Mouse (Mus musculus): ENCODE data around the gene Arnt2. TPM values are rescaled to one million over a fixed set of nuclear protein-coding genes. Genes with fewer than 3 reads are reported as not detected.

The Arnt2 gene
- total RNA-seq, 2 experiments from 2014 or later, result 160 to 172 TPM

DNA sequence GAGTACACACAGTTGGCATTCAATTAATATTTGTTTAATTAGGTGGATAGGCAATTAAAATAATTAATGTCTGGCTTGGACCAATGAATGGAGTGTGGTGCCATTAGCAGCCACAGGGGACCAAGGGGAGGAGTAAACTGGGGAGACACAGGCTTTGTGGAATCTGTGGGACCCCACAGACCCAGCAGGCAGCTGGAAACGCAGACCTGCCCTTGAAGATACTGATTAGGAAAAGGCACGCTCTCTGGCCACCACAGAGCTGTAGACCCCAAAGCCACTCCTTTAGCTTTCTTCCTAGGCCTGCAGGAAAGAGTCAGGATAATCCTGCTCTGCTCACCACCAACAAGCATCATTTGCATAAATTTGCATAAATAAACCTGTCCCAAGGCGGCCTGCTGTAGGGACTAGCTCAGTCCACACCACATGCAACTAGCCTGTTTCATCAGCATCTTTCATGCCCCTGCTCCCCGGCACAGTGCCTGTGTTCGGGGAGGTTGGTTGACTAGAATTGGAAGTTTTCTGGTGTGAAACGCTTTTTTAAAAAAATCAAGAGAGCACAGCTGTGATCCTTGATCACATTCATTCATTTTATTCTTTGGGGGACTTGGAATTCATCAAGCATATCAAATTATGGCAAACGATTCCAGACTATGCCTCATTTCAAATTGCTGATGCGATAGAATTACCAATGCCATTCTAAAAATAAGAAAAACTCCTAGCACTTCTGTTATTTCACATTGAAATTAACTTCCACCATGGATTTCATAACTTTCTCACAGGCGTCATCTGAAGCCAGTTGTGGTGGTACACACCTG, 8.1 kb downstream of the Arnt2 start:
- peak in 1 of 2 experiments; percentile 20 for DNase-seq (ENCODE audit: low spot score in 2 of 2)

DNA sequence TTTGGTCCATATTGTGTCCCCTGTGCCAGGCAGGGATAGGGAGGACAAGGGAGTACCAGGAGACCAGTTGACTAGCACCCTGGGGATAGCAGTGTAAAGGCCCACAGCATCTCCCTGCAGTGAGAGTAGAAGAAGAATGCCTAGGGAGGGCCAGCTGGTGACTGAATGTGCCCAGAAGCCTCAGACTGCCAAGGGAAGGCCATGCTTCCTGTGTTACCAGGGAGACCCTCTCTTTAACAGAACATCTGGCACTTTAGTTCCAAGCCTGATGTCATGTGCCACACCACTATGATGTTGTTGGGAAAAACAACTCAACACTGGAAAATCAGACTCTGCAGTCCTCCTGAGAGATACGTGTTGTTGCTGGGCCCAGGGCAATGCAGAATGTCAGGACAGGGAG, 12.7 kb downstream of the Arnt2 start:
- DNase-seq (ENCODE audit: low spot score in 2 of 2), result peak; percentile 23

DNA sequence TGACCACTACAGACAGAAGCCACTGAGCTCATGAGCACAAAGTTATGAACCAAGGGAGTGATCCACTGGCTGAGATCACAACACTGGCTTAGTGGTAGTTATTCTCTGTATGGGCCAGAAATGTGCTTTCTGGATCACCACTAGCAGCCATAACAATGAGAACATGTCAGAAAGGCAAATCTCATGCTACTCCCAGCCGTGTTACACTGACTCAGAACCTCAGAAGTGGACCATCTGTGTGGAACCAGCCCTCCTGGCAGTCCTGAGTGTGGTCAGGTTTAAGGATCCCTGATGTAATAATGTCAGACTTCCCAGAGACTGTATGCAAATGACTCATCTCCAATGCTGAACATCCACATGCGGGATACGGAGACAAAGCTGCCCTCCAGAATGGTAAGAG, 13.4 kb downstream of the Arnt2 start:
- DNase-seq (ENCODE audit: low spot score in 2 of 2), result no peak

DNA sequence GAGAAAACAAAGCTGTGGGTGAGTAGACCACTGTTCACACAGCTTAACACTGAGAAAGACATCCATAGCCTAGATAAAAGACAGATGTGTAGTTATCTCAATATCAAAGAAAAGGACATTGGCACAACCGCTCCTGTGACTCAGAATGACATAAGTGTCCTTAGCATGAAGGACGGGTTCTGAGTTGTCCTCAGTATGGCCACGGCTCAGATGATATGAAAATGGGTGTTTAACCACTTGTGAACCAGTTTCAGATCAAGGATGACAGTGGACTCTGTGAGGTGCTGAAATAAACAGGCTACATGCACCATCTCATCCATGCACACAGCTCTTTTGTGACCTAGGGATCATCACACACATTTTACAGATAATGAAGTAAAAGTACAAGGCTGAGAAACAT, 22.1 kb downstream of the Arnt2 start:
- DNase-seq (ENCODE audit: low spot score in 2 of 2), result no peak

DNA sequence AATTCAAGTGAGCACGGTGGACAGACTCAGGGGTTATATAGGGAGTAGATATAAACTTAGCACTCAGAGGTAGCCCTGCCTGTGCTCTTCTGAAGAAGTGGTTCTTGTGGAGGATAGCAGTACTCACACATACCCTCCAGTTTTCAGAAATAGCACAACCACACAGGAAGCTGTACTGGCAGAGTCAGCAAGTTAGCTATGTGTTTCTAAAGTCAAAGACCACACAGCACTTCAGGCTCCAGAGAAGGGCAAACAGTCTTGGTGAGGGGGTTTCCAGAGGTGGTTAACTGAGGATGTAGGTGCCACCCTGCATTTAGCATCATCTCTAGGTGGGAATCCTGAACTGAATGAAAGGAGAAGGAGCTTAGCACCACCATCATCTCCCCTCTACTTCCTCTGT, 23.5 kb downstream of the Arnt2 start:
- DNase-seq (ENCODE audit: low spot score in 2 of 2), result no peak

DNA sequence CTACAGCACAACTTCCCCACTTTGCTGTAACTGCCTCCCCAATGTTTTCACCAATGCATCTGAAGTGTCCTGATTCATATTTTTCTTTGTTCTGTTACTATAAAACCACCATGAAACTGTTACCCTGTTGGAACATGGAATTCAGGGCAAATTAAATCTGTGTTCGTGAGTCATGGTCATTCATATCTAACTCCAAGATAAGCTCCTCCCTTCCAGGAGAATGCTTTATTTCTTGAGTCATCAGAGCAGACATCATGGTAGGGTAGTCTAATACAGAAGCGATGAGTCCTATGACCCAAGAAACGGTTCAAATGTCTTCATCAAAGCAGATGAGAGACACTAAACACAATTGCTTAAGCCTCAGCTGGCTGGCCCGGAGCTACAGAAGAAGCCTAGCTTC, 25.2 kb downstream of the Arnt2 start:
- DNase-seq (ENCODE audit: low spot score in 2 of 2), result no peak

DNA sequence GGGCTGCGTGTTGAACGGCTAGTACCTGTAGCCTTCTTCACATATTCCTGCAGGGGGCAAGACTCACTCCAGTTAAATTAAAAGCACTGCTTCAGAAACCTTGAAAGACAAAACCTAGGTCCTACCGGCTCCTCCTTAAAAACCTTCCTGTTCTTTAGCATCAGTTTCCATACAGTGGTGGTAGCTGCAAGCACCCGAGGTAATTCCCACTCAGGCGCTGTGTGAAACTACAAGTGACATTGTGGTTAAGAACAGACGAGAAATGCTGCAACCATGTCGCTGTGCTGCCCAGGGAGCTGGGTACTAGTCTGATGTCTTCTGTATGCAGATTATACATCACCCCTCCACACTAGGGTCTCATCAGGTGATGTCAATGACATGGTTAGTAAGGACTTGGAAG, 25.9 kb downstream of the Arnt2 start:
- DNase-seq (ENCODE audit: low spot score in 2 of 2), result no peak

DNA sequence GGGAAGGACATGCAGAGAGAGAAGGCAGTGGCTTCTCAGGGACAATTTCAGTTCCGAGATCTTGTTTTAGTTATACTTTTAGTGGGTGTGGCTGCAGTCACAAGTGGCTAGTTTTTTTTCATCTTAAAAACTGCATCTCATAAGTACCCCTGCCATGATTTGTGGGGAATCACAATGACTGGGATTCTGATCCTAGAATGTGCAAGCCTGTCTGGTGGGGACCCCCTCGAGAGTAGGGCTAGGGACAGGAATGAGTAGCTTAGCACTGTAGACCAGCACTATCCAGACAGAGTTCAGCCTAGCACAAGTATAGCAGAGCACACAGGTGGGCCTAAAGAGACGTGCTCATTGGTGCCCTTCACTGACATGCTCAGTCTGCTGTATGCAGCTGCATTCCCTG, 27.6 kb downstream of the Arnt2 start:
- no peak for DNase-seq (ENCODE audit: low spot score in 2 of 2)

DNA sequence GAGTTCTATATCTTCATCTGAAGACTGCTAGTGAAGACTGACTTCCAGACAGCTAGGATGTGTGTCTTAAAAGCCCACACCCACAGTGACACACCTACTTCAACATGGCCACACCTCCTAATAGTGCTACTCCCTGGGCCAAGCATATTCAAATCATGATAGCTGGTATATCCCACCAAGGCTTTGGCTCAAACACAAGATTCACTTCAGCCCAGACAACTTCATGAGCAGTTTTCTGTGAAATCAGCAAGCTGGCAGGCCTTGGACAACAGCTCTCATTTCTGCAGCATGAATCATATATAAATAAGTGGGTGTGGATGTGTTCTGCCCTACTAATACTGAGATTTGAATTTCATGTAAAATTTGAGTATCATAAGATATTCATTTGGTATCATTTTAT, 29.2 kb downstream of the Arnt2 start:
- DNase-seq (ENCODE audit: low spot score in 2 of 2), result no peak

DNA sequence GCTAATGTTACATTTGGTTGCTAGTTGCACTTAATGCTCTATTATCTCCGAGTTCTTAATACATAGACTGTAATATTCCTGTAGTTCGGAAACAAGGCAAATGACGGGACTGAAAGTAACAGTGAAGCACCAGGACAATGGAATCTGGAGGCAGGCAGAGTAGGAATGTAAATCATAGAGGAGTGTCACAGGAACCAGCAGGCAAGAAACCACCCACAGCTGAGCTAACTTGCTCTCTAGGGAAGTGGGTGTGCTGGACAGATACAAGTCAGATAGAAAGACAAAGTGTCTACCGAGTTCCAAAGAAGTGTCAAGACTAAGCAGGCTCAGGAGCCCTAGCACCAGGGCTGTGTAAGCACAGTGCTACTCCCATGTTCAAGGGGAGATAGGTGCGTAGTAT, 32.6 kb downstream of the Arnt2 start:
- DNase-seq (ENCODE audit: low spot score in 2 of 2), result no peak

DNA sequence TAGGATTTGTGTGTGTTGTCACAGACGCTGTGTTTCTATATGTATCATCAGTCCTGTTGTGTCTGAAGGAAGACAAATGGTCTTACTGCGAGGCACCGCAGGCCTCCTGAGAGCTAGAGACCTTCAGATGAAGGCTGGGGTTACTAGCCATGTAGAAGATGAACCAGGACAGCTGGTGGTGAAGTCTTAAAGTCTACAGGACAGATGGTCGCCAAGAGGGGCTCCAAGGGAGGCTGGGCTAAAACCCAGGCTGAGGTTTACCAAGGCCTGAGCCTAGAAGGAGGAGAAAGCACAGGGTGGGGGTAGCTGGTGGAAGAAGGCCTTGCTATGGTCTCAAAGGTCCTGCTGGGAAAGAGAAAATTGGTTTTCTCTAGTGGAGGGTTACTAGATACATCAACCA, 36.3 kb downstream of the Arnt2 start:
- no peak for DNase-seq (ENCODE audit: low spot score in 2 of 2)

DNA sequence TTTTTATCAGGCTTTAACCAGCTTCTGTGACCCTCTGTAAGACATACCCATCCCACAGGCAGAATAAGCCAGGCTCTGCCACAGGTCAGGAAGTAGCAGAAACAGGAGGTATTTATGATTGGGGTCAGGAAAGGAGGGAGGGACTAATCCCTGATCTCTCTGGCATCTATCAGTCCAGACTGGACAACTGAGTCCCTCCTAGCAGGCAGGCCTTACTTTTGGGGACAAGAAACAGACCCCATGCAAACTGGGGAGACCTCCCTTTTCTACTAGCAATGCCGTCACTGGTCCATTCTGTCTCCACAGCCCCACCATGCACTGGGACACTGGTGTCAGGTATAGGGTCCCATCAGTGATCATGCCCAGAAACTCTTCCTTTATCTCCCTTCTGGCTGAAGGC, 37.1 kb downstream of the Arnt2 start:
- DNase-seq (ENCODE audit: low spot score in 2 of 2), result no peak

DNA sequence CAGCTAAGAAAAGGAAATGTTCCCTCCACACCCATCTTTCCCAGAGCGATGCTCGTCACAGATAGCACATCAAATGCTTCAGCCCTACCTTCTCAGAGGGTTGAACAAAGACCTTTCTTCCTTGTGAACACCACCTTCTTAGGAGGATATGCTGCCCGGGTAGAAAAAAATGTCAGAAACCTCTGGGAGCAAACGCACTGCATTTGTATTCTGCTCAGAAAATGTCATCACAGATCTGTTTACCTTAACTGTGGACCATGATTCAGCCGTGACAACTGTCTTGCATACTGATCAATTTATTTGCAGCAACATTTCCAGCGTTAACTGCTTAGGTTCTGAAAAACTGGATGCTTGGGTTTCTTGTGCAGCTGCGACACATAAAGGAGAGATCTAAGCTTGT, 37.7 kb downstream of the Arnt2 start:
- no peak for DNase-seq (ENCODE audit: low spot score in 2 of 2)

DNA sequence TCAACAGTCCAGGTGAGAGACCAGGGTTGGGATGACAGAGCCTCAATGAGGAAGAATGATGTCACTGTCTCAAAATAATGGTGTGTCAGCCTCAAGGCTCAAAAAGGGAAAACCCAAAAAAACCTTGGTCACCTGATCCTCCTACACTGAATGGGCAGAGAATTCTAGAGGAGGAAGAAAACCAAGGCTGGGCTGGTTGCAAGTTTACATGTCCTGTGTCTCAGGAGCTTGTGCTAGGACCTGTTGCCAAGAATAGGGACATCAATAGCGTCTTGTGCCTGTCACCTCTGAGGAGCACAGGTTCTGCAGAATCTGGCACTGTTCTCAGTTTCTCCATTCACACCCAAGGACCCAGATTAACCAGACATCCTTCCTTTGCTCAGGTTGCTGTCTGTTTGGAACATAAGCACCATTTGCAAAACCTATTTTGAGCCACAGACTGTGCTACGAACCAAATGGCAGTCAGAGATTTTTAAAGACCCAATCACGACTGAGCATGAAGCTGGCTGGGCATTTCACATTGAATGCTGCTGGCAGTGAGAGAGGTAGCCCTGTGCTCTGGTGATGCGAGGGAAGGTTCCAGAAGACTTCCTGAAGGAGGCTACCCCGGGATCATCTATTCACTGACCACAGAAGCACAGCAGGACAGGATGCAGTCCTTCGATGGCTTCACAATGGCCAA, 38.9 kb downstream of the Arnt2 start:
- no peak for DNase-seq (ENCODE audit: low spot score in 2 of 2)

DNA sequence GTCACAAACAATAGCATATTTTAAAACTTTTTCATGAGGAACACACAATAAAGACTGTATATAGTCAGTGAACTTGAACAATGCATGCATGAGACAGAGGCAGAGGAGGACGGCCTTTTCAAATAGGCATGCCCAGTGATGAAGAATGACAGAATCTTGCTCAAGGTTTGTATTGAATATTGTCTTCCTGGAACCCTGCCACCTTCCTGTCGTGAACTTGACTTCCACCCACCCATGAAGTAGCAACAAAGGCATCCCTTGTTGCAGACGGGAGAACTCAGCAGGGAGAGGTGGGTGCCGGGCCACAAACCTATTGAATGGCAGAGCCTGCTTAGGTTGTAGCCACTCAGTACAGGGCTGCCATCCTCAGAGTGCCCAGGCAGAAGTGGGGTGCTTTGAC, 43.7 kb downstream of the Arnt2 start:
- no peak for DNase-seq (ENCODE audit: low spot score in 2 of 2)

DNA sequence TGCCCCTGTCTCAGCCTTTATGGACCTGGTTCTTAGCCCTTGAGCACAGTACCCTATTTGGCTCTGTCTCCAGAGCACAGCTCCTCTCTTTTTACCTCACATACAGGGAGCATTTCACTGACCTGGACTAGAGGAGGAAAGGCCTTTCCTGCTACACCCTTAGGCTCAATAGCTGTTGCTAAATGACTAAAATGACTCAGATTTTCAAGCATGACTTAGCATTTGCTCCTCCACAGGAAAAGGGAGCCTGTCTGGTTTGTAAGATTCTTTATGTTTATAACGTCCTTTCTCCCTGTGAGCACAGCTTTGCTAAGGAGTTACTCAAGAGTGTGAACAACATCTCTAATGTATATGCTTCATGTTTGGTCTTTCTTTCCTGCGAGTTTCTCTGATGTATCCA, 47.3 kb downstream of the Arnt2 start:
- DNase-seq (ENCODE audit: low spot score in 2 of 2), result no peak

DNA sequence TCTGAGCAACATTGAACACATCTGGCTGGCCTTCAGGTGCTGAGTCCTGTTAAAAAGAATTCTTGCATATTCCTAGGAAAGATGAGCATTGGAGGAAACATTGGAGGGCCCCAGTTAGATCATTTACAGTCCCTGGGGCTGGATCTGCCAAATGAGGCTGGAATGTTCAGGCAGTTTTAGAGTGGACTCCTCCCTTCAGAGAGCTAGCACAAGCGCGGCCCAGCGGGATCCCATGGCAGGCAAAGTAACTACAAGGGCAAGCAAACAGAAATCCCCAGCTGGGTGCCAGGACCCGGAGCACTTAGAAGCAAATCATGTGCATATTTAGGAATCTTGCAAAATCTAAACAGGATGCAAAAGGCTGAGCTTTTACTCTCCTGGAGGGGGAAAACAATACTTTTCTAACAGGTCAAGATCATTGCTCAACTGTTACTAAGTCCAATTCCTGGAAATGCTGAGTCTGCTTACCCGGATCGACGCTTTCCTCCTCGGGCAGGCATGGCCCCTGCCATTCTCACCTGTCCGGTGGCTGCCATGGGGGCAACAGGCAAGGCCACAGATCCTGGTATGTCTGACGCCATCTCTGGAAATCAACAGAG, 48.8 kb downstream of the Arnt2 start:
- DNase-seq (ENCODE audit: low spot score in 2 of 2), result no peak

DNA sequence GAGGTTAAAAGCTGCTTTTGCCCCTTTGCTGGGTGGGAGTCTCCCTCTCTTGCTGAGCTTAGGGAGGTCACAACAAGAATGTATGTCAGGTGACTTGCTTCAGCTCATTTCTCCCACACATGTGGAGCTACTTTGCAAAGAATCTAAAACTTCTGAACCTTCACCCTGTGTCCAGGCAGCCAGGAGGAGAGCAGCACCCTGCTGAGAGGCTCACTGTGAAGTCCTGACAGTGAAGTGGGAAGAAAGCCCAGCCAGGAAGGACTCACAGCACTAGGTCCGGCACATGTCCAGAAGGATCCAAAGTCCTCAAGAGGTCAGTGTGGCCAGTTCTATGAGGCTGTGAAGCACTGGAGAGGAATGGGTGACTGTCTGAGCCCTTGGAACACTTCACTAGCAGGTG, 51.5 kb downstream of the Arnt2 start:
- no peak for DNase-seq (ENCODE audit: low spot score in 2 of 2)

DNA sequence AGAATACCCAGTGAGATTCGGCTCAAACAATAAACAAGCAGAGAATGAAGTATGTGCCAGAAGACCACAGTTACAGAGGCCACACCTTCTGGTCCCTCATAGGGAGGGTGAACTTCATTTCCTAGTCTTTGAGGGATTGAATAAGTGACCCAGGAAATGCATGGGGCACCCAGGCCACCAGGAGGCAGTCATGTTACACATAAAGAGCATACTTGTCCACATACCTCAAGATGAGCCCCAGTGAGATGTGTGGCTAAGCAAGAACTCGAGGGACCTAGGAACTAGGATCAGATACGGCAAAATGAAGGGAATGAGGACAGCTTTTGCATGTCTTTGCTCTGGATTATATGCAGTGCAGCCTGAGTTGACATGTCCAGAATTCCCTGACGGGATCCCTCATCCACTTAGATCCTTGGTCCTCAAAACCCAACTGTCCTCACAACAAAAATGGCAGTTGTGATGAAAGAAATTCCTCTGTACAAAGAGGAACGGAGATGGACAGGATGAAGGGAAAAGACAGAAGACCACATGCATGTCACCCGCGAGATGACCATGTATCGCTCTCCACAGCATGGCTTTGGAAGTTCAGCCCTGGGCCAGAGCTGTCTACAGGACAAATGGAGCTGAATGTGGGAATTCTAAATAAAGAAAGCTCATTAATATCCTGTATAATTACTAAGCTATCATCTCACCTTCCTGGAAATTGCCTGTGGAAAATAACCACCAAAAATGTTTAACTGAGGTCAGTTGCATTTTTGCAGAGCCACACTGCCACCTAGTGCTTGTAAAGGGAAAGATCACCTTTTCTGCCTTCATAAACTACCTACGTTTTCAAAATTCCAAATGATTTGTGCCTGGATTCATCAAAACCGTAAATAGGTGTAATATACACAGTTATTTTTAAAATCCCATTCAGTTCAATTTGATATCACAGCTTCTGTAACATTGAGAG, 54.1 kb downstream of the Arnt2 start:
- peak; percentile 66 to 76 for DNase-seq (ENCODE audit: low spot score in 2 of 2)

DNA sequence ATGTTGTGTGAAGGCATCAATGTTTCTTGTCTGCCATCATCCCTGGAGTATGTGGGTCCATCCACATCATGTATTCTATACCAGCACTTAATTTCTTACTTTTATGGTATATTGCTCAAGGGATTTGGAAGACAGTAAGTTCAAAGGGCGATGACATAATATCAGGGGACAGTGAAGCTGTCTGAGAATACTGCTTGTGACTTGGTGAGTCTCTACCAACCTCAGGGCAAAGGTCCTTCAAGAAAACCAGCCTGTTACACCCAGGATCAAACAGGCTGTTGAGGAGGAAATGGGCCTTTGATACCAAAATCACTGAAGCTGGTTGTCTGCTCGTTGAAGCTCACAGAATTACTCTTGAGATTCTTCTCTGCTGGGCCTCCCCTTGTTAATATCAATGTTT, 55.1 kb downstream of the Arnt2 start:
- DNase-seq (ENCODE audit: low spot score in 2 of 2), result no peak

DNA sequence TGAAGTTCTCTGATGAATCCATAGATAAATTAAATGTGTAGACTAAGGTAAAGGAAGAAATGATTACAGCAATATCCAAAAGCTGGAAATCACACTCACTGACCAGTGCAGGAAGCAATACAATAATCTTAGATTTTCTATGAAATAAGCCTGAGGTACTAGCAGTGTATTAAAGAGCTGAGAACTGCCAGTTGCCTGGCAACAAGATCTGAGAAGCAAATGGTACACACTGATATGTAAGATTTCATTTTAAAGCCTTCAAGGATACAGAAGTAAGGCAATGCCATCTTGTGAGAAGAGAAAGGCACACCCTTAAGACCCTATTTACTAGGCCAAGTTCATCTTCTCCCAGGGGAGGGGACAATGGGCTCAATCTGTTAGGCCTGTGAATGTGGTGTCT, 59.4 kb downstream of the Arnt2 start:
- DNase-seq (ENCODE audit: low spot score in 2 of 2), result no peak
